8 mouse cellular contexts compared by ENCODE assay signal in the genomic region with DNA sequence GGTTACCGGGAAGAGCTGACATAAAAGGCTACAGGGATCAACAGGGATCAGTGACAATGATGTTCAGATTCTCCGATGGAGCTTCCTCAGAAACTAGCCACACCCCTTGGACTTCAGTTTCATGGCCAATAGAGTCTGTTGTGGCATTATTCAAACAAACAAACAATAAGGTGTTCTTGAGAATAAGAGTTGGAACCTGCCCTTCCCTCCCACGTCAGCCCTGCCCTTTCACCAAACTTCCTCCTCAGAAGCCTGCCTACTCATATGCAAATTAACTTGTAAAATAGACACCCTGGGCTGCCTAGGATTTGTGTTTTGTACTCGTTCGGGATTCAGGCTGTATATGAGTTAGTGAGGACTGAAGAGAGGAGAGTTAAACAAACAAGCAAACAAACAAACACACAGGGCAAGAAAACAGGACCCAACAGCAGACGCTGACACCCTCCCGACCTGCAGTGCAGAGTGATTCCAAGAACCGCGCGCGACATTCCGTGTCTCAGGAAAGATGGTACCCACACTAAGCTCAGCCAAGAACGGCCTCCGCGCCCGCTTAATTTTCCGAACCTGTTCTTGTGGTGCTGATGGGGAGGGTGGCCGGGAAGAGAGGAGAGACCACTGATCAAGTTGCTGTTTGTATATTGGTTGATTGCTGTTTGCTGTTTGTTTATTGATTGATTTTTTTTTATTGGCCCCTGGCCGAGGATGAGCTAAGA.
A peak's percentile ranks its signal among the peaks of the same experiment; 100 is the strongest.
DNase-seq lines count a peak whose midpoint lies in the region; ATAC-seq and TF ChIP-seq lines count a peak whose summit lies in the region.

No protein-coding gene starts in this region.

- H3K27me3 ChIP-seq in heart, embryonic 12.5 days (replicated peaks) = peaks cover 13% of the 10 kb centered on the region; the same call in 1 of the 2 replicates
- H3K27me3 ChIP-seq in forebrain, embryonic 13.5 days = 0 out of 2 replicates have a peak, but pooled peaks cover 3% of the 10 kb centered on the region

- no peak for ATAC-seq in heart, embryonic 12.5 days (ENCODE audit: insufficient number of reproducible peaks, low FRiP score)
- 0 out of 2 replicates have a peak, but pooled peaks have one; percentile 27 for ATAC-seq in forebrain, embryonic 13.5 days
- peak; percentile 24; the same call in 1 of the 2 replicates for ATAC-seq in megakaryocyte progenitor cell, adult 5-6 weeks (replicated peaks; ENCODE audit: poor library complexity)

- H3K4me1 ChIP-seq in heart, embryonic 12.5 days (replicated peaks) = peaks cover 23% of the 10 kb centered on the region
- peaks cover 28% of the 10 kb centered on the region for H3K4me1 ChIP-seq in forebrain, embryonic 13.5 days

- H3K4me3 ChIP-seq in heart, embryonic 12.5 days = no peak overlapping the region
- H3K4me3 ChIP-seq in forebrain, embryonic 13.5 days = 0 out of 2 replicates have a peak overlapping the region, but pooled peaks have one; percentile 9
- no peak overlapping the region for H3K4me3 ChIP-seq in layer of hippocampus, adult 2 months

- no peak for TF ChIP-seq CTCF in layer of hippocampus, adult 2 months (conservative IDR thresholded peaks at IDR 0.05)

- WGBS in heart, embryonic 12.5 days = 14% methylated on average over 19 of the region's 19 CpGs
- 3% methylated on average over 19 of the region's 19 CpGs for WGBS in forebrain, embryonic 13.5 days

- no peaks in the 10 kb centered on the region for H3K9me3 ChIP-seq in heart, embryonic 12.5 days (replicated peaks)
- no peaks in the 10 kb centered on the region for H3K9me3 ChIP-seq in forebrain, embryonic 13.5 days (replicated peaks)

- no peak overlapping the region for H3K27ac ChIP-seq in heart, embryonic 12.5 days (ENCODE audit: poor library complexity, severe bottlenecking)
- no peak overlapping the region for H3K27ac ChIP-seq in forebrain, embryonic 13.5 days
- no peak overlapping the region for H3K27ac ChIP-seq in layer of hippocampus, adult 2 months

- H3K9ac ChIP-seq in heart, embryonic 12.5 days = no peak overlapping the region
- no peak overlapping the region for H3K9ac ChIP-seq in forebrain, embryonic 13.5 days

- H3K4me2 ChIP-seq in heart, embryonic 12.5 days = peak overlapping the region; percentile 36
- peak overlapping the region; percentile 50 for H3K4me2 ChIP-seq in forebrain, embryonic 13.5 days

- H3K36me3 ChIP-seq in heart, embryonic 12.5 days = no peaks in the 10 kb centered on the region
- no peaks in the 10 kb centered on the region for H3K36me3 ChIP-seq in forebrain, embryonic 13.5 days (ENCODE audit: poor library complexity, severe bottlenecking)

- DNase-seq in heart, adult 18-20 months = no peak
- DNase-seq in CD4-positive, CD25-positive, alpha-beta regulatory T cell, adult 2 months (ENCODE audit: low read depth, low spot score) = peak; percentile 79
- no peak for DNase-seq in gastrocnemius, postnatal 4 days (ENCODE audit: low spot score in 2 of 2)
- DNase-seq in right cerebral cortex, adult 18-20 months = no peak
- no peak for DNase-seq in layer of hippocampus, adult 2 months (ENCODE audit: low spot score in 2 of 2)
